Mouse (Mus musculus) thymus, adult 2 months (tissue): ENCODE data around the gene Sdha.

Source experiments
- CTCF ChIP-seq: fragments of 200-500 bp; IDR thresholded peaks from 2 replicates; pipeline ENCODE4 v1.5.1; 2012; ENCODE audit warnings: mild to moderate bottlenecking, control low read depth, low read length, moderate library complexity, borderline replicate concordance; ENCODE audit not compliant: control insufficient read depth, poor library complexity, insufficient read depth; ENCODE audit errors: extremely low read depth
- POLR2A ChIP-seq: fragments of 200-500 bp; IDR thresholded peaks from 2 replicates; pipeline ENCODE4 v1.6.1; 2012; ENCODE audit warnings: mild to moderate bottlenecking, low read length, control low read depth, moderate library complexity; ENCODE audit not compliant: control insufficient read depth, poor library complexity, insufficient read depth; ENCODE audit errors: extremely low read depth

- TF ChIP-seq CTCF (no peak), POLR2A (no peak)
These were observed 44.7 kb downstream of the Sdha start for GRCm38 (mm10) chr13:74305380-74305779.
